Mouse (Mus musculus) neural tube, embryonic 14.5 days (tissue): ENCODE measurements around the gene Engase. TPM values are rescaled to one million over a fixed set of nuclear protein-coding genes. Genes with fewer than 3 reads are reported as not detected.

Source experiments
- ATAC-seq: fragments of 200-750 bp; cut with Nextera tagmentation; 2 replicates; pipeline ENCODE4 v1.8.0; 2017; ENCODE audit warnings: low read depth, mild to moderate bottlenecking, moderate TSS enrichment, moderate library complexity
- H3K27ac ChIP-seq: fragments of 300-500 bp; sonication (generic); 2 replicates; pipeline ENCODE4 v1.5.1; 2014; ENCODE audit warnings: low read depth, mild to moderate bottlenecking, control low read depth, low read length, moderate library complexity, mixed read lengths
- H3K27me3 ChIP-seq: fragments of 300-500 bp; sonication (generic); 2 replicates; pipeline ENCODE4 v1.6.1; 2014; ENCODE audit warnings: low read length; ENCODE audit not compliant: control insufficient read depth, insufficient read depth
- H3K36me3 ChIP-seq: fragments of 300-500 bp; sonication (generic); 2 replicates; pipeline ENCODE4 v1.6.1; 2014; ENCODE audit warnings: low read length, mixed read lengths; ENCODE audit not compliant: control insufficient read depth, insufficient read depth
- H3K4me1 ChIP-seq: fragments of 300-500 bp; sonication (generic); 2 replicates; pipeline ENCODE4 v1.6.1; 2014; ENCODE audit warnings: low read length; ENCODE audit not compliant: control insufficient read depth, insufficient read depth
- H3K4me2 ChIP-seq: fragments of 300-500 bp; sonication (generic); 2 replicates; pipeline ENCODE4 v1.6.1; 2014; ENCODE audit warnings: mild to moderate bottlenecking, low read depth, low read length, control low read depth
- H3K4me3 ChIP-seq: fragments of 300-500 bp; sonication (generic); 2 replicates; pipeline ENCODE4 v1.5.1; 2014; ENCODE audit warnings: low read depth, low read length, control low read depth, mixed read lengths
- H3K9ac ChIP-seq: fragments of 300-500 bp; sonication (generic); replicated peaks from 2 replicates; pipeline ENCODE4 v1.6.1; 2014; ENCODE audit warnings: low read depth, mild to moderate bottlenecking, control low read depth, low read length, mixed read lengths
- H3K9me3 ChIP-seq: fragments of 300-500 bp; sonication (generic); 2 replicates; pipeline ENCODE4 v1.6.1; 2016; ENCODE audit warnings: low read length; ENCODE audit not compliant: control insufficient read depth
- WGBS: fragments of 180-500 bp; shearing (Covaris S2); extraction: QIAGEN DNeasy Blood & Tissue Kit; methylation state at CpG from one replicate; pipeline ENCODE4 v1.1.7; 2014; 5-methylcytosine and 5-hydroxymethylcytosine counted together
- polyA plus RNA-seq: library from polyadenylated mRNA; unstranded; fragments of >200 nt; fragmentation: Nextera tagmentation; extraction: Ambion mirVana; gene quantifications from 2 replicates; pipeline ENCODE4 v1.2.1, GENCODE M21; 2014

Engase gene
- polyA plus RNA-seq, 1 experiment from 2014 or later = 6.0 TPM

GRCm38 (mm10) chr11:118451211-118451610 lies 25.4 kb upstream of the Engase start:
- H3K36me3 ChIP-seq = no peaks in the 10 kb centered on the region
- no peaks in the 10 kb centered on the region for H3K27me3 ChIP-seq
- no peak for ATAC-seq
- no peak overlapping the region for H3K27ac ChIP-seq
- no peak overlapping the region for H3K9ac ChIP-seq
- no peaks in the 10 kb centered on the region for H3K4me1 ChIP-seq
- H3K9me3 ChIP-seq = no peaks in the 10 kb centered on the region
- no peak overlapping the region for H3K4me3 ChIP-seq
- no peak overlapping the region for H3K4me2 ChIP-seq
- 82% methylated on average over 6 of the region's 6 CpGs for WGBS

- Histone ChIP-seq H3K4me2 (no peak overlapping the region), H3K9ac (no peak overlapping the region), H3K9me3 (no peaks in the 10 kb centered on the region), H3K4me3 (no peak overlapping the region), H3K4me1 (no peaks in the 10 kb centered on the region), H3K27ac (no peak overlapping the region), H3K27me3 (no peaks in the 10 kb centered on the region), H3K36me3 (no peaks in the 10 kb centered on the region)
- WGBS = 51% methylated on average over 2 of the region's 2 CpGs
- no peak for ATAC-seq
These were observed 23.7 kb upstream of the Engase start for GRCm38 (mm10) chr11:118452955-118453354.

- no peaks in the 10 kb centered on the region for H3K36me3 ChIP-seq
- no peak for ATAC-seq
- WGBS = 72% methylated on average over 11 of the region's 11 CpGs
- H3K9me3 ChIP-seq = no peaks in the 10 kb centered on the region
- H3K9ac ChIP-seq = no peak overlapping the region
- H3K4me3 ChIP-seq = no peak overlapping the region
- no peak overlapping the region for H3K4me2 ChIP-seq
- no peak overlapping the region for H3K27ac ChIP-seq
- H3K4me1 ChIP-seq = no peaks in the 10 kb centered on the region
- H3K27me3 ChIP-seq = no peaks in the 10 kb centered on the region
These were observed 22.6 kb upstream of the Engase start for GRCm38 (mm10) chr11:118453886-118454671.

GRCm38 (mm10) chr11:118455788-118456187 lies 20.8 kb upstream of the Engase start:
- Histone ChIP-seq H3K9ac (no peak overlapping the region), H3K27me3 (no peaks in the 10 kb centered on the region), H3K4me1 (no peaks in the 10 kb centered on the region), H3K4me3 (no peak overlapping the region), H3K4me2 (no peak overlapping the region), H3K27ac (no peak overlapping the region), H3K9me3 (no peaks in the 10 kb centered on the region), H3K36me3 (no peaks in the 10 kb centered on the region)
- no peak for ATAC-seq
- WGBS = 89% methylated on average over 6 of the region's 6 CpGs

- H3K9me3 ChIP-seq = no peaks in the 10 kb centered on the region
- 79% methylated on average over 11 of the region's 11 CpGs for WGBS
- H3K9ac ChIP-seq = no peak overlapping the region
- H3K27ac ChIP-seq = no peak overlapping the region
- H3K4me1 ChIP-seq = no peaks in the 10 kb centered on the region
- ATAC-seq = no peak
- no peaks in the 10 kb centered on the region for H3K36me3 ChIP-seq
- no peaks in the 10 kb centered on the region for H3K27me3 ChIP-seq
- no peak overlapping the region for H3K4me3 ChIP-seq
- H3K4me2 ChIP-seq = no peak overlapping the region
These were observed 19.7 kb upstream of the Engase start for GRCm38 (mm10) chr11:118456937-118457336.

- 52% methylated on average over 8 of the region's 8 CpGs for WGBS
- no peak overlapping the region for H3K4me3 ChIP-seq
- ATAC-seq = no peak
- no peak overlapping the region for H3K9ac ChIP-seq
- H3K27me3 ChIP-seq = no peaks in the 10 kb centered on the region
- H3K27ac ChIP-seq = no peak overlapping the region
- no peaks in the 10 kb centered on the region for H3K9me3 ChIP-seq
- H3K4me2 ChIP-seq = no peak overlapping the region
- no peaks in the 10 kb centered on the region for H3K36me3 ChIP-seq
- H3K4me1 ChIP-seq = no peaks in the 10 kb centered on the region
These were observed 17.6 kb upstream of the Engase start for GRCm38 (mm10) chr11:118459051-118459450.

- no peaks in the 10 kb centered on the region for H3K27me3 ChIP-seq
- no peaks in the 10 kb centered on the region for H3K4me1 ChIP-seq
- no peak overlapping the region for H3K4me3 ChIP-seq
- no peak for ATAC-seq
- no peaks in the 10 kb centered on the region for H3K9me3 ChIP-seq
- 79% methylated on average over 4 of the region's 4 CpGs for WGBS
- H3K9ac ChIP-seq = no peak overlapping the region
- no peak overlapping the region for H3K27ac ChIP-seq
- no peak overlapping the region for H3K4me2 ChIP-seq
- no peaks in the 10 kb centered on the region for H3K36me3 ChIP-seq
These were observed 17.1 kb upstream of the Engase start for GRCm38 (mm10) chr11:118459536-118459935.

- WGBS = 56% methylated on average over 6 of the region's 6 CpGs
- Histone ChIP-seq H3K4me3 (no peak overlapping the region), H3K27me3 (no peaks in the 10 kb centered on the region), H3K27ac (no peak overlapping the region), H3K36me3 (no peaks in the 10 kb centered on the region), H3K4me2 (no peak overlapping the region), H3K4me1 (no peaks in the 10 kb centered on the region), H3K9ac (no peak overlapping the region), H3K9me3 (no peaks in the 10 kb centered on the region)
- ATAC-seq = no peak
These were observed 16.3 kb upstream of the Engase start for GRCm38 (mm10) chr11:118460280-118460679.

- 65% methylated on average over 11 of the region's 11 CpGs for WGBS
- ATAC-seq = no peak
- H3K9me3 ChIP-seq = no peaks in the 10 kb centered on the region
- no peaks in the 10 kb centered on the region for H3K27me3 ChIP-seq
- 0 out of 2 replicates have a peak, but pooled peaks cover 7% of the 10 kb centered on the region for H3K4me1 ChIP-seq
- H3K4me3 ChIP-seq = no peak overlapping the region
- H3K4me2 ChIP-seq = no peak overlapping the region
- H3K27ac ChIP-seq = no peak overlapping the region
- H3K36me3 ChIP-seq = no peaks in the 10 kb centered on the region
- H3K9ac ChIP-seq = no peak overlapping the region
These were observed 9.1 kb upstream of the Engase start for GRCm38 (mm10) chr11:118467441-118468035.
